Mouse (Mus musculus) hindbrain, embryonic 10.5 days (tissue): ENCODE results near the gene Tnrc6b. TPM values are rescaled to one million over a fixed set of nuclear protein-coding genes. Genes with fewer than 3 reads are reported as not detected.

Experiments
- DNase-seq: peaks from one replicate; pipeline ENCODE4 v3.0.0-alpha.2; 2017; ENCODE audit warnings: low spot score
- H3K27ac ChIP-seq: fragments of 300-500 bp; sonication (generic); 2 replicates; pipeline ENCODE4 v1.5.1; 2016; ENCODE audit warnings: mild to moderate bottlenecking, moderate library complexity
- H3K27me3 ChIP-seq: fragments of 300-500 bp; sonication (generic); 2 replicates; pipeline ENCODE4 v1.6.1; 2016; ENCODE audit warnings: mild to moderate bottlenecking; ENCODE audit not compliant: poor library complexity, insufficient read depth, severe bottlenecking
- H3K36me3 ChIP-seq: fragments of 300-500 bp; sonication (generic); 2 replicates; pipeline ENCODE4 v1.6.1; 2016; ENCODE audit warnings: mild to moderate bottlenecking, moderate library complexity
- H3K4me1 ChIP-seq: fragments of 300-500 bp; sonication (generic); replicated peaks from 2 replicates; pipeline ENCODE4 v1.6.1; 2016; ENCODE audit warnings: mild to moderate bottlenecking
- H3K4me3 ChIP-seq: fragments of 300-500 bp; sonication (generic); 2 replicates; pipeline ENCODE4 v1.5.1; 2016; ENCODE audit warnings: mild to moderate bottlenecking, moderate library complexity
- H3K9me3 ChIP-seq: fragments of 300-500 bp; sonication (generic); 2 replicates; pipeline ENCODE4 v1.6.1; 2016; ENCODE audit warnings: mild to moderate bottlenecking, moderate library complexity
- WGBS: fragments of 180-500 bp; shearing (Covaris S2); methylation state at CpG from one replicate; pipeline ENCODE4 v1.1.7; 2016; 5-methylcytosine and 5-hydroxymethylcytosine counted together
- polyA plus RNA-seq: library from polyadenylated mRNA; unstranded; fragments of >200 nt; fragmentation: Nextera tagmentation; extraction: Ambion mirVana; gene quantifications from 2 replicates; pipeline ENCODE4 v1.2.1, GENCODE M21; 2016

The Tnrc6b gene
- polyA plus RNA-seq, 1 experiment from 2014 or later, result 43.3 TPM

GRCm38 (mm10) chr15:80810226-80810625 is 99.1 kb downstream of the Tnrc6b start:
- no peak overlapping the region for H3K4me3 ChIP-seq
- 94% methylated on average over 3 of the region's 3 CpGs for WGBS

GRCm38 (mm10) chr15:80812840-80813239 is 101.7 kb downstream of the Tnrc6b start:
- no peak for DNase-seq
- Histone ChIP-seq H3K4me1 (peaks cover 17% of the 10 kb centered on the region), H3K4me3 (no peak overlapping the region), H3K36me3 (peaks cover 37% of the 10 kb centered on the region), H3K27me3 (no peaks in the 10 kb centered on the region), H3K9me3 (no peaks in the 10 kb centered on the region; the same call in 1 of the 2 replicates), H3K27ac (no peak overlapping the region)
- WGBS, result 93% methylated on average over 4 of the region's 4 CpGs

More at GRCm38 (mm10) chr15:80810226-80810625, 99.1 kb downstream of the Tnrc6b start:
- DNase-seq, result no peak
- Histone ChIP-seq H3K36me3 (peaks cover 33% of the 10 kb centered on the region), H3K9me3 (no peaks in the 10 kb centered on the region; the same call in 1 of the 2 replicates), H3K27ac (no peak overlapping the region), H3K27me3 (no peaks in the 10 kb centered on the region), H3K4me1 (peaks cover 25% of the 10 kb centered on the region)

- no peaks in the 10 kb centered on the region for H3K9me3 ChIP-seq
- 84% methylated on average over 7 of the region's 7 CpGs for WGBS
- H3K4me1 ChIP-seq, result peaks cover 17% of the 10 kb centered on the region
- peaks cover 30% of the 10 kb centered on the region for H3K36me3 ChIP-seq
- H3K4me3 ChIP-seq, result no peak overlapping the region
- no peaks in the 10 kb centered on the region for H3K27me3 ChIP-seq
- no peak for DNase-seq
- H3K27ac ChIP-seq, result no peak overlapping the region
Observed at GRCm38 (mm10) chr15:80814792-80815191, 103.7 kb downstream of the Tnrc6b start.

GRCm38 (mm10) chr15:80822276-80822675 is 111.2 kb downstream of the Tnrc6b start:
- Histone ChIP-seq H3K9me3 (no peaks in the 10 kb centered on the region), H3K4me1 (peaks cover 11% of the 10 kb centered on the region), H3K36me3 (peaks cover 7% of the 10 kb centered on the region; the same call in 1 of the 2 replicates), H3K27ac (no peak overlapping the region), H3K4me3 (no peak overlapping the region), H3K27me3 (no peaks in the 10 kb centered on the region)
- WGBS, result 10% methylated on average over 1 of the region's 1 CpGs
- no peak for DNase-seq

- no peak overlapping the region for H3K27ac ChIP-seq
- 89% methylated on average over 3 of the region's 3 CpGs for WGBS
- H3K36me3 ChIP-seq, result no peaks in the 10 kb centered on the region
- H3K9me3 ChIP-seq, result no peaks in the 10 kb centered on the region
- DNase-seq, result no peak
- no peaks in the 10 kb centered on the region for H3K27me3 ChIP-seq
- no peak overlapping the region for H3K4me3 ChIP-seq
- H3K4me1 ChIP-seq, result no peaks in the 10 kb centered on the region; the same call in 1 of the 2 replicates
Observed at GRCm38 (mm10) chr15:80831170-80831569, 120.1 kb downstream of the Tnrc6b start.

GRCm38 (mm10) chr15:80832808-80833207 is 121.7 kb downstream of the Tnrc6b start:
- Histone ChIP-seq H3K9me3 (no peaks in the 10 kb centered on the region), H3K36me3 (no peaks in the 10 kb centered on the region), H3K27ac (no peak overlapping the region), H3K27me3 (no peaks in the 10 kb centered on the region), H3K4me3 (no peak overlapping the region), H3K4me1 (no peaks in the 10 kb centered on the region; the same call in 1 of the 2 replicates)
- WGBS, result 88% methylated on average over 3 of the region's 3 CpGs
- no peak for DNase-seq

GRCm38 (mm10) chr15:80836246-80836645 is 125.1 kb downstream of the Tnrc6b start:
- DNase-seq, result no peak
- H3K4me1 ChIP-seq, result peaks cover 4% of the 10 kb centered on the region
- no peaks in the 10 kb centered on the region for H3K9me3 ChIP-seq
- no peaks in the 10 kb centered on the region for H3K36me3 ChIP-seq
- H3K27me3 ChIP-seq, result no peaks in the 10 kb centered on the region
- no peak overlapping the region for H3K4me3 ChIP-seq
- no peak overlapping the region for H3K27ac ChIP-seq
- 67% methylated on average over 3 of the region's 3 CpGs for WGBS

- no peaks in the 10 kb centered on the region for H3K27me3 ChIP-seq
- H3K36me3 ChIP-seq, result no peaks in the 10 kb centered on the region
- H3K4me3 ChIP-seq, result no peak overlapping the region
- no peak overlapping the region for H3K27ac ChIP-seq
- 51% methylated on average over 4 of the region's 4 CpGs for WGBS
- peaks cover 4% of the 10 kb centered on the region for H3K4me1 ChIP-seq
- no peak for DNase-seq
- no peaks in the 10 kb centered on the region for H3K9me3 ChIP-seq
Observed at GRCm38 (mm10) chr15:80838836-80839235, 127.7 kb downstream of the Tnrc6b start.

GRCm38 (mm10) chr15:80839653-80840420 is 128.7 kb downstream of the Tnrc6b start:
- Histone ChIP-seq H3K27ac (no peak overlapping the region), H3K4me3 (no peak overlapping the region), H3K36me3 (no peaks in the 10 kb centered on the region), H3K27me3 (no peaks in the 10 kb centered on the region), H3K9me3 (no peaks in the 10 kb centered on the region), H3K4me1 (peaks cover 4% of the 10 kb centered on the region; the same call in 1 of the 2 replicates)
- no peak for DNase-seq
- WGBS, result 77% methylated on average over 9 of the region's 9 CpGs

- Histone ChIP-seq H3K36me3 (peaks cover 17% of the 10 kb centered on the region; the same call in 1 of the 2 replicates), H3K27me3 (no peaks in the 10 kb centered on the region), H3K27ac (no peak overlapping the region), H3K4me1 (peaks cover 5% of the 10 kb centered on the region), H3K9me3 (no peaks in the 10 kb centered on the region), H3K4me3 (no peak overlapping the region)
- 87% methylated on average over 1 of the region's 1 CpGs for WGBS
- no peak for DNase-seq
Observed at GRCm38 (mm10) chr15:80844262-80844661, 133.1 kb downstream of the Tnrc6b start.

GRCm38 (mm10) chr15:80844926-80845325 is 133.8 kb downstream of the Tnrc6b start:
- Histone ChIP-seq H3K36me3 (peaks cover 21% of the 10 kb centered on the region; the same call in 1 of the 2 replicates), H3K4me1 (peaks cover 12% of the 10 kb centered on the region)

GRCm38 (mm10) chr15:80850004-80850403 is 138.9 kb downstream of the Tnrc6b start:
- 32% methylated on average over 8 of the region's 8 CpGs for WGBS
- Histone ChIP-seq H3K27ac (0 out of 2 replicates have a peak overlapping the region, but pooled peaks have one; percentile 2), H3K4me1 (peaks cover 17% of the 10 kb centered on the region), H3K27me3 (no peaks in the 10 kb centered on the region), H3K9me3 (no peaks in the 10 kb centered on the region), H3K36me3 (peaks cover 37% of the 10 kb centered on the region), H3K4me3 (no peak overlapping the region)
- DNase-seq, result peak; percentile 32

More at GRCm38 (mm10) chr15:80844926-80845325, 133.8 kb downstream of the Tnrc6b start:
- Histone ChIP-seq H3K27me3 (no peaks in the 10 kb centered on the region), H3K27ac (no peak overlapping the region), H3K4me3 (no peak overlapping the region), H3K9me3 (no peaks in the 10 kb centered on the region)
- 93% methylated on average over 2 of the region's 2 CpGs for WGBS
- DNase-seq, result no peak

GRCm38 (mm10) chr15:80850682-80851475 is 139.8 kb downstream of the Tnrc6b start:
- no peak for DNase-seq
- no peaks in the 10 kb centered on the region for H3K9me3 ChIP-seq
- peaks cover 37% of the 10 kb centered on the region for H3K36me3 ChIP-seq
- no peak overlapping the region for H3K4me3 ChIP-seq
- no peak overlapping the region for H3K27ac ChIP-seq
- H3K4me1 ChIP-seq, result peaks cover 17% of the 10 kb centered on the region
- WGBS, result 88% methylated on average over 7 of the region's 7 CpGs
- no peaks in the 10 kb centered on the region for H3K27me3 ChIP-seq
